Mouse (Mus musculus) kidney, embryonic 15.5 days (tissue): ENCODE results near the gene Odaph. TPM values are rescaled to one million over a fixed set of nuclear protein-coding genes. Genes with fewer than 3 reads are reported as not detected.

Source experiments
- ATAC-seq: fragments of 200-750 bp; cut with Nextera tagmentation; replicated peaks from 2 replicates; pipeline ENCODE4 v1.8.0; 2017; ENCODE audit warnings: moderate TSS enrichment; ENCODE audit not compliant: low FRiP score
- H3K27ac ChIP-seq: fragments of 300-500 bp; sonication (generic); 2 replicates; pipeline ENCODE4 v1.5.1; 2015; ENCODE audit warnings: mild to moderate bottlenecking, inconsistent platforms
- H3K27me3 ChIP-seq: fragments of 300-500 bp; sonication (generic); 2 replicates; pipeline ENCODE4 v1.6.1; 2015; ENCODE audit warnings: inconsistent platforms
- H3K36me3 ChIP-seq: fragments of 300-500 bp; sonication (generic); 2 replicates; pipeline ENCODE4 v1.6.1; 2015; ENCODE audit warnings: inconsistent platforms
- H3K4me1 ChIP-seq: fragments of 300-500 bp; sonication (generic); 2 replicates; pipeline ENCODE4 v1.6.1; 2015; ENCODE audit warnings: inconsistent platforms
- H3K4me2 ChIP-seq: fragments of 300-500 bp; sonication (generic); 2 replicates; pipeline ENCODE4 v1.6.1; 2015; ENCODE audit warnings: moderate library complexity, mild to moderate bottlenecking, inconsistent platforms
- H3K4me3 ChIP-seq: fragments of 300-500 bp; sonication (generic); replicated peaks from 2 replicates; pipeline ENCODE4 v1.5.1; 2015; ENCODE audit warnings: mild to moderate bottlenecking, inconsistent platforms
- H3K9ac ChIP-seq: fragments of 300-500 bp; sonication (generic); 2 replicates; pipeline ENCODE4 v1.6.1; 2015; ENCODE audit warnings: mild to moderate bottlenecking, inconsistent platforms
- H3K9me3 ChIP-seq: fragments of 300-500 bp; sonication (generic); replicated peaks from 2 replicates; pipeline ENCODE4 v1.6.1; 2016; ENCODE audit warnings: inconsistent platforms
- WGBS: fragments of 180-500 bp; shearing (Covaris S2); methylation state at CpG from one replicate; pipeline ENCODE4 v1.1.7; 2015; ENCODE audit warnings: mixed read lengths; 5-methylcytosine and 5-hydroxymethylcytosine counted together
- polyA plus RNA-seq: library from polyadenylated mRNA; unstranded; fragments of >200 nt; fragmentation: Nextera tagmentation; extraction: Ambion mirVana; gene quantifications from 2 replicates; pipeline ENCODE4 v1.2.1, GENCODE M21; 2015

Odaph gene
- polyA plus RNA-seq, 1 experiment from 2014 or later, result not detected

DNA sequence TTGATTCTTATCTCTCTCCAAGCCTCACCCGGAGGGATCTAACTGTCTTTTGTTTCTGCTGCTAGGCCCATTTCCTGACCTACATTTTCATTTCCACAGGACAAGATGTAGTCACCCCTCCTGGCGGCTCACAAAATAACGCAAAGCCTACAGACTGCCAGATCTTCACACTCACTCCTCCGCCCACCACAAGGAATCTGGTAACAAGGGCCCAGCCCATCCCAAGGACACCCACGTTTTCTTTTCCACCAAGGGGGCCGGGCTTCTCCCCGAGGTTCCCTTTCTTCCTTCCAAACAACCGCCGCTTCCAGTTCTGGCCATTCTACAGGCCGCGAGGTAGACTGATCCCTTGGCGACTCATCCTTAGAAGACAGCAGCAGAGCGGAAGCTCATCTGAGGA, 7.3 kb downstream of the Odaph start:
- WGBS, result 63% methylated on average over 13 of the region's 13 CpGs
- no peak overlapping the region for H3K4me2 ChIP-seq
- H3K9ac ChIP-seq, result no peak overlapping the region
- no peaks in the 10 kb centered on the region for H3K4me1 ChIP-seq
- no peaks in the 10 kb centered on the region for H3K36me3 ChIP-seq
- H3K27me3 ChIP-seq, result no peaks in the 10 kb centered on the region
- no peak overlapping the region for H3K27ac ChIP-seq
- H3K9me3 ChIP-seq, result no peaks in the 10 kb centered on the region; the same call in 1 of the 2 replicates
- H3K4me3 ChIP-seq, result no peak overlapping the region
- ATAC-seq, result no peak

DNA sequence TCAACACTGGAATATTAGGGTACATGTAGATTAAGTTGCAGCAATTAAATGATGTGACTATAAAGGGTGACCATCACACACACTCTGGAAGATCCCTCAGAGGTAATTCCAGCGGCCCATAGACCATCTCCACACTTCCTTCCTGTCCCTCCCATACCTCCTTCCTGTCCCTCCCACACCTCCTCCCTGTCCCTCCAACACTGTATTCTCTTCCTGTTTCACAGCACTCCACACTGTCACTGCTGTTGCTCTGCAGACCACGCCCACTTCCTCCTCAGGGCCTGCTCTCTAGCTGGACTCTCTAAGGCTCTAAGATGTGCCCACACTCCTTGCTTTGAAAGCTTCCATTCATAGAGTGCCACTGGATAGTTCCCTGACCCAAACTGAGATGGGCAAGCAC, 13.5 kb downstream of the Odaph start:
- Histone ChIP-seq H3K4me2 (no peak overlapping the region), H3K27ac (no peak overlapping the region), H3K9ac (no peak overlapping the region), H3K27me3 (no peaks in the 10 kb centered on the region), H3K36me3 (no peaks in the 10 kb centered on the region), H3K9me3 (no peaks in the 10 kb centered on the region; the same call in 1 of the 2 replicates), H3K4me3 (no peak overlapping the region), H3K4me1 (0 out of 2 replicates have a peak, but pooled peaks cover 2% of the 10 kb centered on the region)
- WGBS, result 61% methylated on average over 2 of the region's 2 CpGs
- ATAC-seq, result no peak

DNA sequence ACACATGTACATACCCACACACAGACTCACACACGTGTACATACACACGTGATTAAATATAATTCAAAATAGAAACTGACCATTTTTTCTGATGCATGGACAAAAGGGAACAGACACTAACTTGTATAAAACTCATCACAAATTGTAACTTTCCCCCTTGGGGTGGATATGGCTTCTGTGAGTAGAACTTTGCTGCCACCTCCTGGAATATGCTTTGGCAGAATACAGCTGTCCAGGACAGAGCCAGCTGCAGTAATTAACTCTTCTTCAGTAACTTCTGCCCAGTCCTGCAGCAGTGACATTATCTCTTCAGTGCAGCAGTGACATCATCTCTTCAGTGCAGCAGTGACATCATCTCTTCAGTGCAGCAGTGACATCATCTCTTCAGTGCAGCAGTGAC, 15.7 kb downstream of the Odaph start:
- Histone ChIP-seq H3K4me1 (0 out of 2 replicates have a peak, but pooled peaks cover 2% of the 10 kb centered on the region), H3K4me2 (no peak overlapping the region), H3K27ac (no peak overlapping the region), H3K27me3 (no peaks in the 10 kb centered on the region), H3K9ac (no peak overlapping the region), H3K36me3 (no peaks in the 10 kb centered on the region), H3K4me3 (no peak overlapping the region), H3K9me3 (no peaks in the 10 kb centered on the region; the same call in 1 of the 2 replicates)
- 53% methylated on average over 2 of the region's 2 CpGs for WGBS
- 0 out of 2 replicates have a peak, but pooled peaks have one; percentile 52 for ATAC-seq

DNA sequence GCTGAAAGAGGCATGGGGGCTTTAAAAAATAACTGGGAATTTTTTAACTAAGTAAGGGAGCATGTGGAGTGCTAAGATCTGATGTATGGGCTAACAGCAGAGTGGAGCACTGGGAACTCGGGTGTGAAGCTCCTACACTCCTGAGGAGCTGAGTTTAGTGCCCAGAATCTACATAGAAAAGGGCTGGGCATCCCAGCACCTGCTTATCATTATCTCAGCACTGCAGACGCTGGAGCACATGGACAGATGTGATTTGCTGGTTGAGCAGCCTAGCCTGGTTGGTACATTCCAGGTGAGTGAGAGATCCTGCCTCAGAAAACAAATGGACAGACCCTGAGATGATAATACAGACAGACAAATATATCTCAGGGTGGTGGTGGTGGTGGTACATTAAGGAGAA, 22.6 kb downstream of the Odaph start:
- Histone ChIP-seq H3K4me2 (no peak overlapping the region), H3K4me3 (no peak overlapping the region), H3K9ac (no peak overlapping the region), H3K27ac (no peak overlapping the region), H3K9me3 (no peaks in the 10 kb centered on the region), H3K27me3 (no peaks in the 10 kb centered on the region), H3K4me1 (no peaks in the 10 kb centered on the region), H3K36me3 (no peaks in the 10 kb centered on the region)
- WGBS, result 29% methylated on average over 2 of the region's 2 CpGs
- ATAC-seq, result no peak

DNA sequence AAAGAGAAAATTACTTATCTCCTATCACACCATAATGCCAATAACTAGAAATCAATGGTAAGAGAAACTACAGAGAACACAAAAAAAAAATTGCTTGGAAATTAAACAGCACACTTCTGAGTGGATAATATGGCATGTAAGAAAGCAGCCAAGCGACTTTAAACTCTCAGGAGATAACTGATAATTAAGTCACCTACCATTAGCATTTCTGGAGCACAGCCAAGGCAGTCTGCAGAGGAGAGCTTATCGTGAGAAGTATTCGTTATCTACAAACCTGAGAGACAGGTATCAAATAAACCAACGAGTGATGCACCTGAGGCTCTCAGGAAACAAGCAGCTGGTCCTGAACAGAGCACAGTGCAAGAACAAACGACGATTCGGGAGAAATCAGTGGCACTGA, 24.5 kb downstream of the Odaph start:
- Histone ChIP-seq H3K9ac (no peak overlapping the region), H3K27me3 (no peaks in the 10 kb centered on the region), H3K4me1 (no peaks in the 10 kb centered on the region), H3K4me2 (no peak overlapping the region), H3K27ac (no peak overlapping the region), H3K36me3 (no peaks in the 10 kb centered on the region), H3K4me3 (no peak overlapping the region), H3K9me3 (no peaks in the 10 kb centered on the region)
- no peak for ATAC-seq
- 74% methylated on average over 7 of the region's 7 CpGs for WGBS

DNA sequence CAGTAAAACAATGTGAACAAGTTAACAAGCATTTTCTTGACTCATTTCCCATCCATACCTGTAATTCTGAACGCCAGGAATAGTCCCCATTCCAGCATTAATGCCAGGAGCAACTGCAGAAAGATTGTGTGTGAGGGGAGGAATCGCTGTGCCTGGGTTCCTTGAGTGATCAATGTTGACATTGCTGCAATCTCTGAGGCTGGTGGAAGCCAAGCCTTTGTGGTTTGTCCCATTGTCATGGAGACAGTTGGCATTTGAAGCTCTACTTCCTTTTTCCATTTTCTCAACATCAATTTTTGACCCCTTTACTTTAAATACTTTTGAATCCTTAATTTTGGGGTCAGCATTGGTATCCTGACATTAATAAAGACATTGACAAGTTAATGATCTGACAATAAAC, 32.7 kb downstream of the Odaph start:
- Histone ChIP-seq H3K27me3 (no peaks in the 10 kb centered on the region), H3K4me3 (no peak overlapping the region), H3K9me3 (no peaks in the 10 kb centered on the region), H3K9ac (no peak overlapping the region), H3K27ac (no peak overlapping the region), H3K36me3 (no peaks in the 10 kb centered on the region), H3K4me1 (no peaks in the 10 kb centered on the region), H3K4me2 (no peak overlapping the region)
- 60% methylated on average over 2 of the region's 2 CpGs for WGBS
- no peak for ATAC-seq

DNA sequence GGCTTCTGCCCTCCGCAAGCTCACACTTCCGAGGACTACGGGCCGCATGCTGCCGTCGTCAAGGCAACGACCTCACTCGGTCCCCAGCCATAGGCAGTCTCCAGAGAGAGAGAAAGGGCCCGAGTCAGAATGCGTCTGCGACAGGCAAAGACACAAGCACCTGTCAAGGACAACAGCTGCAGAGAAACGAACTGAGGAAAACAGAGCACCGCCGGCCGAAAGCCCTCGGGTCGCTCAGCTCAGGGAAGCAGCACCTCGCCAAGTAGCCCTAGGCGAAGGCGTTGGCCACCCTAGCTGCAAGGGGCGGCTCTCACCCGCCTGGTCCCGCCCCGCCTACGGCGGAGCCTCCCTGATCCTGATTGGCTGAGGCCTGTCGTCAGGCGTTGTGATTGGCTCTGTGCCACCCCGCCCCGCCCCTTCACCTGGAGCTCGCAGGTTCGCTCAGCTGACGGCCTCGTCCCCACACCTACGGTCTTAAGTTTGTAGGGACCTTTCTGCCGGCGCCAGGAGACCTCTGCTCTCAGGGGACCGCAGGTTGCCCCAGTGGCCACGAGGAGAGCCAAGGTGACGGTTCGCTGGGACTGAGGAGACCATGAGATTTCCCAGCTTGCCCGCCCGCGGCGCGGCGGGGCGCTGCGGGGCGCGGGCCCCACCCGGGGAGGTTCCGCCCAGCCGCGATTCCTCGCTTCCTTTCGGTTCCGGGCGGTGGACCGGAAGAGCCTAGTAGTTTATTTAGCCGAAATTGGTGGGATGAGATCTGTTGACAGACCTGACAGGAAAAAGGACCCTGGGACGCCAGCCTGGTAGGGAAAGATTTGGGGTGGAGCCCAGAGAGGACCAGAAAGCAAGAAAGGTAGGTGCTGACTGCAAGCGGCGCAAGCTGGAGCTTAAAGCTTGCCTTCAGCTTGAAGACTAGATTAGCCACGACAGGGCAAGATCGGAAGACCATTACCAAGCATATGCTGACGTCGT, 55.4 kb downstream of the Odaph start:
- WGBS, result under 1% methylated on average over 67 of the region's 68 CpGs
- Histone ChIP-seq H3K9ac (peak overlapping the region; percentile 42), H3K27ac (0 out of 2 replicates have a peak overlapping the region, but pooled peaks have one; percentile 32), H3K9me3 (no peaks in the 10 kb centered on the region), H3K4me2 (peak overlapping the region; percentile 82), H3K4me1 (peaks cover 4% of the 10 kb centered on the region; the same call in 1 of the 2 replicates), H3K4me3 (peak overlapping the region; percentile 79), H3K36me3 (no peaks in the 10 kb centered on the region), H3K27me3 (peaks cover 9% of the 10 kb centered on the region)
- peak; percentile 100 for ATAC-seq

DNA sequence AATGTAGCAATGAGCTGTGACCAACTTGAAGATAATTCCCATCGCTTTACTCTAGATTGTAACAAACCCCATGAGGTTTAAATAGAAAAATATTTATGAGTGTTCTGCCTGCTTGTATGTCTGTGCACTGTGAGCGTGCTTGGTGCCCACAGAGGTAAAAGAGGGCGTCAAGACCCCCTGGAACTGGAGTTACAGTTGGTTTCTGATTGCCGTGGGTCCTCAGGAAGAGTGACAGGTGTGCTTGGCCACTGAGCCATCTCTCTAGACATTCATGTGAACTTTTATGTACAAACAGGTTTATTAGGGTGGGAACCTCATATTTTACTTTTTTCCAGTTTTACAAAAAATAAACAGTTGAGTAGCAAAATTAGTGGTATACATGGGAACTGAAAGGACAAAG, 56.5 kb downstream of the Odaph start, which contains the start of gene Cdkl2:
Gene Cdkl2 (minus strand): TSS at position 101 of the 400 bp plus-strand sequence.
- H3K9me3 ChIP-seq, result no peaks in the 10 kb centered on the region
- H3K9ac ChIP-seq, result peak within 1 kb of the TSS; percentile 42
- 0 out of 2 replicates have a peak within 1 kb of the TSS, but pooled peaks have one; percentile 32 for H3K27ac ChIP-seq
- H3K36me3 ChIP-seq, result no peaks in the 10 kb centered on the region
- peak within 1 kb of the TSS; percentile 82 for H3K4me2 ChIP-seq
- WGBS, result 76% methylated on average over 4 of the region's 4 CpGs
- no peak for ATAC-seq
- peaks cover 4% of the 10 kb centered on the region; the same call in 1 of the 2 replicates for H3K4me1 ChIP-seq
- H3K27me3 ChIP-seq, result peaks cover 9% of the 10 kb centered on the region
- H3K4me3 ChIP-seq, result peak within 1 kb of the TSS; percentile 79

Other genes starting within 250 kb of the Odaph start
- 78.5 and 81.7 TPM in 2 replicates for gene Rchy1, start 24.4 kb upstream of the Odaph start, polyA plus RNA-seq
- 1.1 and 1.8 TPM in 2 replicates for gene Cdkl2, start 56.4 kb downstream of the Odaph start, polyA plus RNA-seq
- 174 and 191 TPM in 2 replicates for gene G3bp2, start 96.2 kb downstream of the Odaph start, polyA plus RNA-seq
- 42.9 and 46.5 TPM in 2 replicates for gene Uso1, start 150.5 kb downstream of the Odaph start, polyA plus RNA-seq
- gene U90926, start 227.9 kb downstream of the Odaph start, polyA plus RNA-seq, result not detected in 2 replicates